Mouse (Mus musculus) limb, embryonic 12.5 days (tissue): Measurements from ENCODE around the gene Gm20605. TPM values are rescaled to one million over a fixed set of nuclear protein-coding genes. Genes with fewer than 3 reads are reported as not detected.
A peak's percentile ranks its signal among the peaks of the same experiment; 100 is the strongest.

ENCODE experiments used
- ATAC-seq: fragments of 200-750 bp; cut with Nextera tagmentation; 2 replicates; pipeline ENCODE4 v1.8.0; 2017; ENCODE audit warnings: low read depth, moderate TSS enrichment; ENCODE audit not compliant: insufficient number of reproducible peaks, insufficient read depth, low FRiP score, low TSS enrichment
- H3K27ac ChIP-seq: fragments of 300-500 bp; sonication (generic); 2 replicates; pipeline ENCODE4 v1.5.1; 2016; ENCODE audit warnings: mild to moderate bottlenecking, moderate library complexity
- H3K27me3 ChIP-seq: fragments of 300-500 bp; sonication (generic); 2 replicates; pipeline ENCODE4 v1.6.1; 2016; ENCODE audit warnings: mild to moderate bottlenecking, moderate library complexity
- H3K36me3 ChIP-seq: fragments of 300-500 bp; sonication (generic); 2 replicates; pipeline ENCODE4 v1.6.1; 2016; ENCODE audit warnings: mild to moderate bottlenecking, moderate library complexity
- H3K4me1 ChIP-seq: fragments of 300-500 bp; sonication (generic); replicated peaks from 2 replicates; pipeline ENCODE4 v1.6.1; 2016
- H3K4me2 ChIP-seq: fragments of 300-500 bp; sonication (generic); 2 replicates; pipeline ENCODE4 v1.6.1; 2016; ENCODE audit warnings: mild to moderate bottlenecking, moderate library complexity
- H3K4me3 ChIP-seq: fragments of 300-500 bp; sonication (generic); replicated peaks from 2 replicates; pipeline ENCODE4 v1.5.1; 2016; ENCODE audit warnings: mild to moderate bottlenecking
- H3K9ac ChIP-seq: fragments of 300-500 bp; sonication (generic); replicated peaks from 2 replicates; pipeline ENCODE4 v1.6.1; 2016; ENCODE audit warnings: mild to moderate bottlenecking, moderate library complexity
- H3K9me3 ChIP-seq: fragments of 300-500 bp; sonication (generic); 2 replicates; pipeline ENCODE4 v1.6.1; 2016; ENCODE audit warnings: mild to moderate bottlenecking, moderate library complexity
- WGBS: fragments of 180-500 bp; shearing (Covaris S2); methylation state at CpG from one replicate; pipeline ENCODE4 v1.1.7; 2016; 5-methylcytosine and 5-hydroxymethylcytosine counted together
- polyA plus RNA-seq: library from polyadenylated mRNA; unstranded; fragments of >200 nt; fragmentation: Nextera tagmentation; extraction: Ambion mirVana; gene quantifications from 2 replicates; pipeline ENCODE4 v1.2.1, GENCODE M21; 2016

Gm20605 gene
- polyA plus RNA-seq, 1 experiment from 2014 or later, result 9.7 TPM

GRCm38 (mm10) chr5:137633397-137634084 lies 4.6 kb downstream of the Gm20605 start:
- 81% methylated on average over 12 of the region's 12 CpGs for WGBS
- Histone ChIP-seq H3K27me3 (no peaks in the 10 kb centered on the region), H3K9me3 (no peaks in the 10 kb centered on the region), H3K4me3 (no peak overlapping the region), H3K27ac (no peak overlapping the region), H3K9ac (0 out of 2 replicates have a peak overlapping the region, but pooled peaks have one; percentile 8), H3K4me2 (no peak overlapping the region), H3K36me3 (peaks cover 68% of the 10 kb centered on the region), H3K4me1 (peaks cover 34% of the 10 kb centered on the region)
- ATAC-seq, result no peak

- Histone ChIP-seq H3K36me3 (peaks cover 85% of the 10 kb centered on the region), H3K27me3 (peaks cover 13% of the 10 kb centered on the region), H3K9ac (no peak overlapping the region), H3K9me3 (no peaks in the 10 kb centered on the region), H3K4me3 (no peak overlapping the region), H3K27ac (no peak overlapping the region), H3K4me2 (no peak overlapping the region), H3K4me1 (peaks cover 7% of the 10 kb centered on the region)
- ATAC-seq, result no peak
- WGBS, result 80% methylated on average over 7 of the region's 7 CpGs
These were observed 10.5 kb downstream of the Gm20605 start for GRCm38 (mm10) chr5:137639472-137639871.

GRCm38 (mm10) chr5:137641054-137641453 lies 12.1 kb downstream of the Gm20605 start, which contains the start of gene Sap25:
Sap25 (plus strand) TSS chr5:137641334.
- 87% methylated on average over 19 of the region's 19 CpGs for WGBS
- peaks cover 29% of the 10 kb centered on the region for H3K27me3 ChIP-seq
- no peak within 1 kb of the TSS; the same call in 1 of the 2 replicates for H3K27ac ChIP-seq
- no peak within 1 kb of the TSS for H3K4me2 ChIP-seq
- H3K36me3 ChIP-seq, result peaks cover 70% of the 10 kb centered on the region
- no peaks in the 10 kb centered on the region for H3K9me3 ChIP-seq
- no peak for ATAC-seq
- H3K9ac ChIP-seq, result no peak within 1 kb of the TSS
- H3K4me3 ChIP-seq, result no peak within 1 kb of the TSS
- H3K4me1 ChIP-seq, result peaks cover 20% of the 10 kb centered on the region

GRCm38 (mm10) chr5:137642886-137643285 lies 13.9 kb downstream of the Gm20605 start:
- WGBS, result 56% methylated on average over 4 of the region's 4 CpGs

GRCm38 (mm10) chr5:137644484-137644883 lies 15.5 kb downstream of the Gm20605 start:
- Histone ChIP-seq H3K36me3 (peaks cover 36% of the 10 kb centered on the region), H3K9ac (no peak overlapping the region), H3K4me1 (peaks cover 44% of the 10 kb centered on the region), H3K9me3 (no peaks in the 10 kb centered on the region), H3K27me3 (peaks cover 34% of the 10 kb centered on the region), H3K4me2 (no peak overlapping the region), H3K4me3 (no peak overlapping the region), H3K27ac (no peak overlapping the region)
- WGBS, result 32% methylated on average over 19 of the region's 19 CpGs
- no peak for ATAC-seq

More at GRCm38 (mm10) chr5:137642886-137643285, 13.9 kb downstream of the Gm20605 start:
- Histone ChIP-seq H3K9ac (no peak overlapping the region), H3K36me3 (peaks cover 52% of the 10 kb centered on the region), H3K4me2 (no peak overlapping the region), H3K27ac (no peak overlapping the region), H3K27me3 (peaks cover 34% of the 10 kb centered on the region), H3K9me3 (no peaks in the 10 kb centered on the region), H3K4me3 (no peak overlapping the region), H3K4me1 (peaks cover 28% of the 10 kb centered on the region)
- ATAC-seq, result no peak

- Histone ChIP-seq H3K27ac (no peak overlapping the region), H3K4me1 (peaks cover 51% of the 10 kb centered on the region), H3K27me3 (peaks cover 34% of the 10 kb centered on the region), H3K9ac (0 out of 2 replicates have a peak overlapping the region, but pooled peaks have one; percentile 23), H3K4me3 (peak overlapping the region; percentile 34), H3K36me3 (peaks cover 29% of the 10 kb centered on the region), H3K9me3 (no peaks in the 10 kb centered on the region), H3K4me2 (peak overlapping the region; percentile 55)
- no peak for ATAC-seq
- 2% methylated on average over 44 of the region's 44 CpGs for WGBS
These were observed 16.2 kb downstream of the Gm20605 start for GRCm38 (mm10) chr5:137645091-137645651.

- peaks cover 49% of the 10 kb centered on the region for H3K4me1 ChIP-seq
- peaks cover 24% of the 10 kb centered on the region for H3K36me3 ChIP-seq
- H3K4me3 ChIP-seq, result peak within 1 kb of the TSS; percentile 34
- H3K4me2 ChIP-seq, result peak within 1 kb of the TSS; percentile 55
- peaks cover 34% of the 10 kb centered on the region for H3K27me3 ChIP-seq
- 0 out of 2 replicates have a peak within 1 kb of the TSS, but pooled peaks have one; percentile 23 for H3K9ac ChIP-seq
- no peaks in the 10 kb centered on the region for H3K9me3 ChIP-seq
- ATAC-seq, result no peak
- WGBS, result 15% methylated on average over 11 of the region's 11 CpGs
- no peak within 1 kb of the TSS for H3K27ac ChIP-seq
These were observed 16.7 kb downstream of the Gm20605 start, which contains the start of gene Irs3 for GRCm38 (mm10) chr5:137645652-137646091. Irs3 (minus strand) TSS chr5:137645714.

GRCm38 (mm10) chr5:137647827-137648601 lies 19.0 kb downstream of the Gm20605 start:
- peak overlapping the region; percentile 19 for H3K4me2 ChIP-seq
- H3K4me3 ChIP-seq, result no peak overlapping the region
- no peak overlapping the region for H3K9ac ChIP-seq
- peaks cover 34% of the 10 kb centered on the region for H3K27me3 ChIP-seq
- no peaks in the 10 kb centered on the region for H3K9me3 ChIP-seq
- peaks cover 15% of the 10 kb centered on the region for H3K36me3 ChIP-seq
- 0 out of 2 replicates have a peak, but pooled peaks have one; percentile 40 for ATAC-seq
- 23% methylated on average over 9 of the region's 9 CpGs for WGBS
- peaks cover 48% of the 10 kb centered on the region for H3K4me1 ChIP-seq
- peak overlapping the region; percentile 79 for H3K27ac ChIP-seq

- peaks cover 23% of the 10 kb centered on the region for H3K27me3 ChIP-seq
- no peak overlapping the region for H3K9ac ChIP-seq
- H3K36me3 ChIP-seq, result peaks cover 25% of the 10 kb centered on the region
- H3K4me2 ChIP-seq, result no peak overlapping the region
- no peak overlapping the region for H3K4me3 ChIP-seq
- 38% methylated on average over 4 of the region's 4 CpGs for WGBS
- no peaks in the 10 kb centered on the region for H3K9me3 ChIP-seq
- peak overlapping the region; percentile 79 for H3K27ac ChIP-seq
- H3K4me1 ChIP-seq, result peaks cover 47% of the 10 kb centered on the region
- ATAC-seq, result no peak
These were observed 20.3 kb downstream of the Gm20605 start for GRCm38 (mm10) chr5:137649251-137649650.

GRCm38 (mm10) chr5:137649669-137650571 lies 20.9 kb downstream of the Gm20605 start:
- H3K4me2 ChIP-seq, result peak overlapping the region; percentile 23; the same call in 1 of the 2 replicates

More at GRCm38 (mm10) chr5:137649669-137650571, 20.9 kb downstream of the Gm20605 start:
- Histone ChIP-seq H3K4me1 (peaks cover 43% of the 10 kb centered on the region), H3K4me3 (no peak overlapping the region), H3K27ac (peak overlapping the region; percentile 79), H3K36me3 (peaks cover 29% of the 10 kb centered on the region), H3K9ac (no peak overlapping the region), H3K9me3 (no peaks in the 10 kb centered on the region), H3K27me3 (peaks cover 16% of the 10 kb centered on the region)
- ATAC-seq, result no peak
- 13% methylated on average over 18 of the region's 18 CpGs for WGBS
